Mouse (Mus musculus) midbrain, embryonic 12.5 days (tissue): ENCODE data around the gene Plcb3. TPM values are rescaled to one million over a fixed set of nuclear protein-coding genes. Genes with fewer than 3 reads are reported as not detected.

Experiments used
- ATAC-seq: fragments of 200-750 bp; cut with Nextera tagmentation; 2 replicates; pipeline ENCODE4 v1.8.0; 2017; ENCODE audit warnings: low read depth, moderate TSS enrichment, moderate library complexity; ENCODE audit not compliant: low FRiP score
- H3K27ac ChIP-seq: fragments of 300-500 bp; sonication (generic); replicated peaks from 2 replicates; pipeline ENCODE4 v1.5.1; 2016; ENCODE audit warnings: mild to moderate bottlenecking
- H3K27me3 ChIP-seq: fragments of 300-500 bp; sonication (generic); 2 replicates; pipeline ENCODE4 v1.6.1; 2016; ENCODE audit warnings: mild to moderate bottlenecking
- H3K36me3 ChIP-seq: fragments of 300-500 bp; sonication (generic); 2 replicates; pipeline ENCODE4 v1.6.1; 2016
- H3K4me1 ChIP-seq: fragments of 300-500 bp; sonication (generic); 2 replicates; pipeline ENCODE4 v1.6.1; 2016
- H3K4me2 ChIP-seq: fragments of 300-500 bp; sonication (generic); replicated peaks from 2 replicates; pipeline ENCODE4 v1.6.1; 2016; ENCODE audit warnings: mild to moderate bottlenecking, moderate library complexity
- H3K4me3 ChIP-seq: fragments of 300-500 bp; sonication (generic); 2 replicates; pipeline ENCODE4 v1.5.1; 2016; ENCODE audit warnings: mild to moderate bottlenecking
- H3K9ac ChIP-seq: fragments of 300-500 bp; sonication (generic); replicated peaks from 2 replicates; pipeline ENCODE4 v1.6.1; 2016; ENCODE audit warnings: mild to moderate bottlenecking, moderate library complexity
- H3K9me3 ChIP-seq: fragments of 300-500 bp; sonication (generic); 2 replicates; pipeline ENCODE4 v1.6.1; 2016; ENCODE audit warnings: mild to moderate bottlenecking
- WGBS: fragments of 180-500 bp; shearing (Covaris S2); methylation state at CpG from one replicate; pipeline ENCODE4 v1.1.7; 2016; 5-methylcytosine and 5-hydroxymethylcytosine counted together
- polyA plus RNA-seq: library from polyadenylated mRNA; unstranded; fragments of >200 nt; fragmentation: Nextera tagmentation; extraction: Ambion mirVana; gene quantifications from 2 replicates; pipeline ENCODE4 v1.2.1, GENCODE M21; 2016

Plcb3 gene
- polyA plus RNA-seq, 1 experiment from 2014 or later, result 22.5 TPM

GRCm38 (mm10) chr19:6987061-6987903, 11.0 kb upstream of the Plcb3 start, which contains the start of gene Vegfb:
TSS of gene Vegfb (minus strand) at chr19:6987651.
- H3K4me2 ChIP-seq, result peak within 1 kb of the TSS; percentile 98
- peak within 1 kb of the TSS; percentile 89 for H3K4me3 ChIP-seq
- no peaks in the 10 kb centered on the region for H3K27me3 ChIP-seq
- ATAC-seq, result peak; percentile 63
- H3K9ac ChIP-seq, result peak within 1 kb of the TSS; percentile 96
- H3K27ac ChIP-seq, result peak within 1 kb of the TSS; percentile 77
- peaks cover 31% of the 10 kb centered on the region for H3K4me1 ChIP-seq
- no peaks in the 10 kb centered on the region for H3K9me3 ChIP-seq
- under 1% methylated on average over 80 of the region's 85 CpGs for WGBS
- peaks cover 28% of the 10 kb centered on the region for H3K36me3 ChIP-seq

GRCm38 (mm10) chr19:6985951-6986708, 9.9 kb upstream of the Plcb3 start:
- H3K27ac ChIP-seq, result no peak overlapping the region
- H3K4me3 ChIP-seq, result peak overlapping the region; percentile 89
- ATAC-seq, result no peak
- peak overlapping the region; percentile 98 for H3K4me2 ChIP-seq
- peaks cover 25% of the 10 kb centered on the region for H3K4me1 ChIP-seq
- peak overlapping the region; percentile 96; the same call in 1 of the 2 replicates for H3K9ac ChIP-seq
- H3K27me3 ChIP-seq, result no peaks in the 10 kb centered on the region
- 78% methylated on average over 10 of the region's 10 CpGs for WGBS
- H3K36me3 ChIP-seq, result peaks cover 30% of the 10 kb centered on the region
- no peaks in the 10 kb centered on the region for H3K9me3 ChIP-seq

- peaks cover 30% of the 10 kb centered on the region for H3K36me3 ChIP-seq
- no peak overlapping the region for H3K4me3 ChIP-seq
- ATAC-seq, result no peak
- H3K27ac ChIP-seq, result no peak overlapping the region
- no peaks in the 10 kb centered on the region for H3K27me3 ChIP-seq
- H3K9me3 ChIP-seq, result no peaks in the 10 kb centered on the region
- H3K9ac ChIP-seq, result no peak overlapping the region
- H3K4me2 ChIP-seq, result no peak overlapping the region
- peaks cover 30% of the 10 kb centered on the region for H3K4me1 ChIP-seq
- WGBS, result 86% methylated on average over 19 of the region's 19 CpGs
Measured at GRCm38 (mm10) chr19:6985300-6985699, 9.0 kb upstream of the Plcb3 start.

- Histone ChIP-seq H3K9me3 (no peaks in the 10 kb centered on the region), H3K4me2 (no peak overlapping the region), H3K4me1 (peaks cover 39% of the 10 kb centered on the region), H3K9ac (no peak overlapping the region), H3K36me3 (peaks cover 28% of the 10 kb centered on the region), H3K4me3 (no peak overlapping the region), H3K27ac (no peak overlapping the region), H3K27me3 (no peaks in the 10 kb centered on the region)
- 66% methylated on average over 5 of the region's 5 CpGs for WGBS
- ATAC-seq, result no peak
Measured at GRCm38 (mm10) chr19:6983621-6984020, 7.4 kb upstream of the Plcb3 start.

- no peak overlapping the region for H3K27ac ChIP-seq
- peaks cover 43% of the 10 kb centered on the region for H3K4me1 ChIP-seq
- WGBS, result 92% methylated on average over 4 of the region's 4 CpGs
- H3K9me3 ChIP-seq, result no peaks in the 10 kb centered on the region
- H3K36me3 ChIP-seq, result peaks cover 46% of the 10 kb centered on the region
- no peak overlapping the region for H3K9ac ChIP-seq
- no peaks in the 10 kb centered on the region for H3K27me3 ChIP-seq
- H3K4me3 ChIP-seq, result no peak overlapping the region
- H3K4me2 ChIP-seq, result 0 out of 2 replicates have a peak overlapping the region, but pooled peaks have one; percentile 74
- no peak for ATAC-seq
Measured at GRCm38 (mm10) chr19:6981465-6981864, 5.2 kb upstream of the Plcb3 start.

GRCm38 (mm10) chr19:6980381-6981093, 4.3 kb upstream of the Plcb3 start, which contains the start of gene Fkbp2:
TSS of gene Fkbp2 (minus strand) at chr19:6980501.
- Histone ChIP-seq H3K36me3 (peaks cover 46% of the 10 kb centered on the region), H3K4me2 (peak within 1 kb of the TSS; percentile 74), H3K9ac (peak within 1 kb of the TSS; percentile 69), H3K9me3 (no peaks in the 10 kb centered on the region), H3K27ac (peak within 1 kb of the TSS; percentile 95), H3K27me3 (no peaks in the 10 kb centered on the region), H3K4me3 (peak within 1 kb of the TSS; percentile 74), H3K4me1 (peaks cover 46% of the 10 kb centered on the region)
- WGBS, result 2% methylated on average over 38 of the region's 38 CpGs
- peak; percentile 87 for ATAC-seq

GRCm38 (mm10) chr19:6979486-6980380, 3.5 kb upstream of the Plcb3 start:
- peak overlapping the region; percentile 95 for H3K27ac ChIP-seq
- peak overlapping the region; percentile 69 for H3K9ac ChIP-seq
- H3K9me3 ChIP-seq, result no peaks in the 10 kb centered on the region
- H3K4me1 ChIP-seq, result peaks cover 46% of the 10 kb centered on the region
- 1% methylated on average over 58 of the region's 59 CpGs for WGBS
- H3K4me2 ChIP-seq, result peak overlapping the region; percentile 74
- peak overlapping the region; percentile 74 for H3K4me3 ChIP-seq
- H3K27me3 ChIP-seq, result no peaks in the 10 kb centered on the region
- ATAC-seq, result peak; percentile 86
- H3K36me3 ChIP-seq, result peaks cover 38% of the 10 kb centered on the region

- 13% methylated on average over 11 of the region's 11 CpGs for WGBS
- H3K4me1 ChIP-seq, result peaks cover 47% of the 10 kb centered on the region
- no peak for ATAC-seq
Measured at GRCm38 (mm10) chr19:6979001-6979479, 2.8 kb upstream of the Plcb3 start.

GRCm38 (mm10) chr19:6978639-6978974, 2.3 kb upstream of the Plcb3 start:
- peak overlapping the region; percentile 74 for H3K4me3 ChIP-seq
- no peak for ATAC-seq
- H3K9ac ChIP-seq, result peak overlapping the region; percentile 68
- H3K4me2 ChIP-seq, result peak overlapping the region; percentile 74
- H3K36me3 ChIP-seq, result peaks cover 32% of the 10 kb centered on the region
- H3K27ac ChIP-seq, result peak overlapping the region; percentile 95
- H3K9me3 ChIP-seq, result no peaks in the 10 kb centered on the region
- peaks cover 48% of the 10 kb centered on the region for H3K4me1 ChIP-seq
- no peaks in the 10 kb centered on the region for H3K27me3 ChIP-seq
- 45% methylated on average over 3 of the region's 3 CpGs for WGBS

More at GRCm38 (mm10) chr19:6979001-6979479, 2.8 kb upstream of the Plcb3 start:
- Histone ChIP-seq H3K9me3 (no peaks in the 10 kb centered on the region), H3K27ac (peak overlapping the region; percentile 95), H3K4me3 (peak overlapping the region; percentile 74), H3K36me3 (peaks cover 36% of the 10 kb centered on the region), H3K9ac (peak overlapping the region; percentile 68), H3K27me3 (no peaks in the 10 kb centered on the region), H3K4me2 (peak overlapping the region; percentile 74)

GRCm38 (mm10) chr19:6977759-6978638, 1.7 kb upstream of the Plcb3 start:
- H3K4me2 ChIP-seq, result peak overlapping the region; percentile 74
- peak overlapping the region; percentile 74 for H3K4me3 ChIP-seq
- peaks cover 51% of the 10 kb centered on the region for H3K4me1 ChIP-seq
- H3K27ac ChIP-seq, result peak overlapping the region; percentile 95
- peak overlapping the region; percentile 68 for H3K9ac ChIP-seq
- ATAC-seq, result no peak
- peaks cover 28% of the 10 kb centered on the region for H3K36me3 ChIP-seq
- H3K27me3 ChIP-seq, result 0 out of 2 replicates have a peak, but pooled peaks cover 2% of the 10 kb centered on the region
- no peaks in the 10 kb centered on the region for H3K9me3 ChIP-seq
- WGBS, result 85% methylated on average over 13 of the region's 13 CpGs
